Mouse (Mus musculus): ENCODE results near the gene Fitm1.

GRCm38 (mm10) chr14:55557587-55557986 is 17.8 kb upstream of the Fitm1 start:
- TF ChIP-seq POLR2A (IDR thresholded peaks at IDR 0.05; ENCODE audit: borderline replicate concordance, control insufficient read depth, low read depth, low read length) (no peak), CTCF (IDR thresholded peaks at IDR 0.05; ENCODE audit: control insufficient read depth, insufficient read depth, low read length) (no peak)

All from bone marrow, adult 2 months (tissue).